Mouse (Mus musculus): Measurements from ENCODE around the gene Ptgfrn. TPM values are rescaled to one million over a fixed set of nuclear protein-coding genes. Genes with fewer than 3 reads are reported as not detected.

The Ptgfrn gene
- polyA plus RNA-seq, 1 experiment from 2014 or later, result 4.0 TPM

- Histone ChIP-seq H3K27me3 (no peaks in the 10 kb centered on the region), H3K27ac (no peak overlapping the region), H3K9ac (no peak overlapping the region), H3K9me3 (replicated peaks) (no peaks in the 10 kb centered on the region), H3K4me3 (no peak overlapping the region), H3K4me2 (no peak overlapping the region), H3K4me1 (peaks cover 22% of the 10 kb centered on the region), H3K36me3 (ENCODE audit: poor library complexity, severe bottlenecking) (no peaks in the 10 kb centered on the region)
- no peak for ATAC-seq
- WGBS, result 95% methylated on average over 4 of the region's 4 CpGs
Observed at GRCm38 (mm10) chr3:101010589-101011202, 99.4 kb downstream of the Ptgfrn start.

GRCm38 (mm10) chr3:101007112-101007782, 102.8 kb downstream of the Ptgfrn start:
- H3K4me3 ChIP-seq, result no peak overlapping the region
- no peak overlapping the region for H3K9ac ChIP-seq
- peaks cover 3% of the 10 kb centered on the region for H3K4me1 ChIP-seq
- no peaks in the 10 kb centered on the region for H3K36me3 ChIP-seq (ENCODE audit: poor library complexity, severe bottlenecking)
- H3K9me3 ChIP-seq (replicated peaks), result no peaks in the 10 kb centered on the region
- no peak for ATAC-seq
- WGBS, result 88% methylated on average over 5 of the region's 5 CpGs
- H3K27me3 ChIP-seq, result no peaks in the 10 kb centered on the region
- H3K27ac ChIP-seq, result no peak overlapping the region
- no peak overlapping the region for H3K4me2 ChIP-seq

- no peak overlapping the region for H3K27ac ChIP-seq
- ATAC-seq, result no peak
Observed at GRCm38 (mm10) chr3:101005392-101005791, 104.7 kb downstream of the Ptgfrn start.

GRCm38 (mm10) chr3:101003575-101004356, 106.3 kb downstream of the Ptgfrn start:
- 91% methylated on average over 15 of the region's 15 CpGs for WGBS
- H3K27ac ChIP-seq, result no peak overlapping the region
- no peaks in the 10 kb centered on the region for H3K9me3 ChIP-seq (replicated peaks)
- no peaks in the 10 kb centered on the region for H3K27me3 ChIP-seq
- H3K4me1 ChIP-seq, result no peaks in the 10 kb centered on the region
- H3K4me3 ChIP-seq, result no peak overlapping the region
- H3K36me3 ChIP-seq (ENCODE audit: poor library complexity, severe bottlenecking), result no peaks in the 10 kb centered on the region
- H3K4me2 ChIP-seq, result no peak overlapping the region
- ATAC-seq, result no peak
- no peak overlapping the region for H3K9ac ChIP-seq

More at GRCm38 (mm10) chr3:101005392-101005791, 104.7 kb downstream of the Ptgfrn start:
- Histone ChIP-seq H3K4me1 (no peaks in the 10 kb centered on the region), H3K9me3 (replicated peaks) (no peaks in the 10 kb centered on the region), H3K4me2 (no peak overlapping the region), H3K9ac (no peak overlapping the region), H3K27me3 (no peaks in the 10 kb centered on the region), H3K4me3 (no peak overlapping the region), H3K36me3 (ENCODE audit: poor library complexity, severe bottlenecking) (no peaks in the 10 kb centered on the region)
- WGBS, result 79% methylated on average over 6 of the region's 6 CpGs

- Histone ChIP-seq H3K27me3 (no peaks in the 10 kb centered on the region), H3K27ac (no peak overlapping the region), H3K36me3 (ENCODE audit: poor library complexity, severe bottlenecking) (no peaks in the 10 kb centered on the region), H3K4me3 (no peak overlapping the region), H3K4me2 (no peak overlapping the region), H3K9me3 (replicated peaks) (no peaks in the 10 kb centered on the region), H3K9ac (no peak overlapping the region), H3K4me1 (no peaks in the 10 kb centered on the region)
- no peak for ATAC-seq
- 34% methylated on average over 2 of the region's 2 CpGs for WGBS
Observed at GRCm38 (mm10) chr3:100999732-101000131, 110.3 kb downstream of the Ptgfrn start.

- H3K4me3 ChIP-seq, result no peak overlapping the region
- H3K27me3 ChIP-seq, result no peaks in the 10 kb centered on the region
- no peaks in the 10 kb centered on the region for H3K36me3 ChIP-seq (ENCODE audit: poor library complexity, severe bottlenecking)
- no peak overlapping the region for H3K27ac ChIP-seq
- H3K4me1 ChIP-seq, result no peaks in the 10 kb centered on the region
- no peak overlapping the region for H3K4me2 ChIP-seq
- WGBS, result 15% methylated on average over 6 of the region's 6 CpGs
- no peaks in the 10 kb centered on the region for H3K9me3 ChIP-seq (replicated peaks)
- no peak overlapping the region for H3K9ac ChIP-seq
- peak; percentile 63; the same call in 1 of the 2 replicates for ATAC-seq
Observed at GRCm38 (mm10) chr3:100998904-100999340, 111.2 kb downstream of the Ptgfrn start.

- no peaks in the 10 kb centered on the region for H3K9me3 ChIP-seq (replicated peaks)
- no peak overlapping the region for H3K27ac ChIP-seq
- ATAC-seq, result no peak
- no peak overlapping the region for H3K4me2 ChIP-seq
- H3K9ac ChIP-seq, result no peak overlapping the region
- H3K4me1 ChIP-seq, result no peaks in the 10 kb centered on the region
- H3K4me3 ChIP-seq, result no peak overlapping the region
- no peaks in the 10 kb centered on the region for H3K27me3 ChIP-seq
- H3K36me3 ChIP-seq (ENCODE audit: poor library complexity, severe bottlenecking), result no peaks in the 10 kb centered on the region
- WGBS, result 83% methylated on average over 10 of the region's 10 CpGs
Observed at GRCm38 (mm10) chr3:100997785-100998570, 112.1 kb downstream of the Ptgfrn start.

- H3K9me3 ChIP-seq (replicated peaks), result no peaks in the 10 kb centered on the region
- H3K4me1 ChIP-seq, result 0 out of 2 replicates have a peak, but pooled peaks cover 8% of the 10 kb centered on the region
- no peak for ATAC-seq
- H3K9ac ChIP-seq, result no peak overlapping the region
- no peak overlapping the region for H3K4me2 ChIP-seq
- H3K27me3 ChIP-seq, result no peaks in the 10 kb centered on the region
- 60% methylated on average over 4 of the region's 4 CpGs for WGBS
- H3K27ac ChIP-seq, result no peak overlapping the region
- H3K36me3 ChIP-seq (ENCODE audit: poor library complexity, severe bottlenecking), result no peaks in the 10 kb centered on the region
- no peak overlapping the region for H3K4me3 ChIP-seq
Observed at GRCm38 (mm10) chr3:100994252-100994651, 115.8 kb downstream of the Ptgfrn start.

- 86% methylated on average over 15 of the region's 15 CpGs for WGBS
- Histone ChIP-seq H3K9me3 (replicated peaks) (no peaks in the 10 kb centered on the region), H3K9ac (no peak overlapping the region), H3K4me1 (0 out of 2 replicates have a peak, but pooled peaks cover 8% of the 10 kb centered on the region), H3K4me3 (no peak overlapping the region), H3K4me2 (no peak overlapping the region), H3K27me3 (no peaks in the 10 kb centered on the region), H3K27ac (no peak overlapping the region), H3K36me3 (ENCODE audit: poor library complexity, severe bottlenecking) (no peaks in the 10 kb centered on the region)
- no peak for ATAC-seq
Observed at GRCm38 (mm10) chr3:100993718-100994117, 116.4 kb downstream of the Ptgfrn start.

GRCm38 (mm10) chr3:100993158-100993557, 116.9 kb downstream of the Ptgfrn start:
- 86% methylated on average over 7 of the region's 7 CpGs for WGBS
- Histone ChIP-seq H3K4me1 (0 out of 2 replicates have a peak, but pooled peaks cover 8% of the 10 kb centered on the region), H3K9ac (no peak overlapping the region), H3K4me2 (no peak overlapping the region), H3K27ac (no peak overlapping the region), H3K27me3 (no peaks in the 10 kb centered on the region), H3K9me3 (replicated peaks) (no peaks in the 10 kb centered on the region), H3K36me3 (ENCODE audit: poor library complexity, severe bottlenecking) (no peaks in the 10 kb centered on the region), H3K4me3 (no peak overlapping the region)
- ATAC-seq, result no peak
